Mouse (Mus musculus) ovary, adult 18-20 months (tissue): ENCODE results near the gene Gm13694.
"Not testable (repeated sequence)": the region's sequence is repeated elsewhere in the genome, so short reads cannot be mapped to it uniquely, and the experiment has no call there.

Source experiments
- DNase-seq: peaks from one replicate; pipeline ENCODE4 v3.0.0; 2022; ENCODE audit warnings: low spot score, mixed read lengths

Gm13694 gene

DNA sequence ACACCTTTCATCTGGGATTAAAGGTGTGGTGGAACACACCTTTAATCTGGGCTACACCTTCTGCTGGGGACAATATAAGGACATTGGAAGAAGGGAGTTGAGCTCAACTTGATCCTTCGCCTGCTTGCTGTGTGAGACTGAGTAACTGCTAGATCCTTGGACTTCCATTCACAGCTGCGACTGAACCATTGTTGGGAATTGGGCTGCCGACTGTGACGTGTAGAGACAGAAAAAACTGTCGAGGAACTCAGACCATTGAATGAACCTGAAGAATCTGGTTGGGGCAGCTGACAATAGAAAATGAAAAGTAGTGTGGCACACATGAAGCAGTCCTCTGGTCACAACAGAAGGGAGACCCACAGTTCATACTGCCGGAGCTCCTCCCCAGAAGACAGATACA is at the start of gene Gm13694:
Gene Gm13694, plus strand, starts transcription at position 301 of the 400 bp plus-strand sequence.
- DNase-seq, result not testable (repeated sequence)

DNA sequence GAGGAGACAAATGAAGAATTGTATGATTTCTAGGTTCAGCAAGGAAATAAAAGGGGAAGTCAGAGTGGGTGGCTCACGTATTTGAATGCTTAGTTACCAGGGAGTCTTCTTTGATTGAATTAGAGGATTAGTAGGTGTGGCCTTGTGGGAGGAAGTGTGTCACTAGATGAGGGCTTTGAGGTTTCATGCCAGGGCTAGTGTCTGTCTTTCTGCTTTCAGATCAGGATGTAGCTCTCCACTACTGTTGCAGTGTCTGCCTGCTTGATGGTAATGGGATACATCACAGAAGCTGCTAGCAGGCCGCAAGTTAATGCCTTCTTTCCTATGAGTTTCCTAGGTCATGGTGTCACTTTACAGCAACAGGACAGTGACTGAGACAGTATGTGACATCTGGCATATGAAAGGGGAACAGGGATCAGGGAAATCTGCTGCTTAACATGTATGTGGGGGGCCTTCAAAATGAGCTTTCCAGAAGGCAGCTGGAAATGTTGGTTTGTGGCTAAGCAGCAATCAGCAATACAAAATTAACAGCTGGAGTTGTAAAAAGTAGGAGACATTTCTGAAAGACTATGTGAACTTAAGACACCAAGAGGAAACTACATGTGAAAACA is 49.1 kb upstream of the Gm13694 start:
- DNase-seq, result no peak

DNA sequence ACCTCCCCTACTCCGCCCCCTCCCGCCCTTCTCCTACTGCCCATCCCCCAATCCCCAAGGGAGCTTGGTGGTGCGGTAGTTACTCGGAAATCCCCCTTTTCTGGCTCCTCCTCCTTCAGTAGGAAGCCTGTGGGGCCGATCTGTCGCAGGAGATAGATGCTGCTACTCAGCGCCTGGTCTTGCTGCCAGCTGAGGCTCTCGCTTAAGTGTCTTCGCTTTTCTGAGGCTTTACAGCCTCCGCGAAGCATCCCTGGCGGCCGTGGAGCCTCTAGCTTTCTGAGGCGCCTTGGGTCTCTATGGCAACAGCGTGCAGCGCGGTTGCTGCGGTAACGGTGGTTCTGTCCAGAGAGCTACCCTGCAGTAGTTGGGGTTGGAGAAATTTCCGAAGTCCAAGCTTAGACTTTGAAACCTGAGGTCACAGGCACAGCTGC is 37.8 kb upstream of the Gm13694 start, which contains the start of gene Zswim2:
Gene Zswim2, minus strand, starts transcription at position 298 of the 431 bp plus-strand sequence.
- peak; percentile 36 for DNase-seq

DNA sequence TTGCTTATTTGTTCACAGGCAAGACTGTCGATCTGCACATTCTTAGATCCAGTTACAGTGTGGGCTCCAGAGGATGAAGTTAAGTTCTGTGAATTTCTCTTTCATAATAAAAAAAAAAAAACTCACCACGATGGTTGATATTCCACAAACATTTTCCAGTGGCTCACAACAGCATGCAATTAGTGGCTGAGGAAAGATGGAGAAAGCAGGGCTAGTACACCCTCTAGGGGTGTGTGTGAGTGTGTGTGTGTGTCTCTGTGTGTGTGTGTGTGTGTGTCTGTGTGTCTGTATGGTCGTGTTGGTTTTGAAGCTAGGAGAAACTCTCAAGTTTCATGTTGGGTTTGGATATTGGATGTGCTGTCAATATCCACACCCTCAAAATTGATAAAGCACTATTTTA is 37.4 kb upstream of the Gm13694 start:
- DNase-seq, result no peak

DNA sequence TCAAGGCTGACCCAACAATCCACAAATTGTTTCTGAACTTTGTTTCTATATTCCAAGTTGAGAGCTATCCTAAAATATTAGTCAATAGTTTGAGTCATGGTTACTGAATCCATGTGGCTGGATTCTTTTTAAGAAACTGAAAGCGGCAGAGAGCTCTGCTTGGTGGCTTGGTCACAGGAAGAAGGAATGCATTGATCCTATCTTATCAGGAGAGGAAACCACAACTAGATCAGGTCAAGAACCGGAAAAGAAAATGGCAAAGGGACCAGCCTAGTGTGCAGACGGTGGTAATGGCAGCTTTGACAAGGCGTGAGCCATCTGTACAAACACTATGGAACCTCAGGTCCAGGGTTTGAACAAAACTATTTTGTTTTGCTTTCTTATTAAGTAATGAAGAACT is 36.9 kb upstream of the Gm13694 start:
- no peak for DNase-seq

DNA sequence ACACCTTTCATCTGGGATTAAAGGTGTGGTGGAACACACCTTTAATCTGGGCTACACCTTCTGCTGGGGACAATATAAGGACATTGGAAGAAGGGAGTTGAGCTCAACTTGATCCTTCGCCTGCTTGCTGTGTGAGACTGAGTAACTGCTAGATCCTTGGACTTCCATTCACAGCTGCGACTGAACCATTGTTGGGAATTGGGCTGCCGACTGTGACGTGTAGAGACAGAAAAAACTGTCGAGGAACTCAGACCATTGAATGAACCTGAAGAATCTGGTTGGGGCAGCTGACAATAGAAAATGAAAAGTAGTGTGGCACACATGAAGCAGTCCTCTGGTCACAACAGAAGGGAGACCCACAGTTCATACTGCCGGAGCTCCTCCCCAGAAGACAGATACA is 23.3 kb upstream of the Gm13694 start, which contains the start of gene Gm13698:
Gene Gm13698, plus strand, starts transcription at position 301 of the 400 bp plus-strand sequence.
- DNase-seq, result not testable (repeated sequence)

DNA sequence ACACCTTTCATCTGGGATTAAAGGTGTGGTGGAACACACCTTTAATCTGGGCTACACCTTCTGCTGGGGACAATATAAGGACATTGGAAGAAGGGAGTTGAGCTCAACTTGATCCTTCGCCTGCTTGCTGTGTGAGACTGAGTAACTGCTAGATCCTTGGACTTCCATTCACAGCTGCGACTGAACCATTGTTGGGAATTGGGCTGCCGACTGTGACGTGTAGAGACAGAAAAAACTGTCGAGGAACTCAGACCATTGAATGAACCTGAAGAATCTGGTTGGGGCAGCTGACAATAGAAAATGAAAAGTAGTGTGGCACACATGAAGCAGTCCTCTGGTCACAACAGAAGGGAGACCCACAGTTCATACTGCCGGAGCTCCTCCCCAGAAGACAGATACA is 17.5 kb upstream of the Gm13694 start, which contains the start of gene Gm13693:
Gene Gm13693, plus strand, starts transcription at position 301 of the 400 bp plus-strand sequence.
- not testable (repeated sequence) for DNase-seq

DNA sequence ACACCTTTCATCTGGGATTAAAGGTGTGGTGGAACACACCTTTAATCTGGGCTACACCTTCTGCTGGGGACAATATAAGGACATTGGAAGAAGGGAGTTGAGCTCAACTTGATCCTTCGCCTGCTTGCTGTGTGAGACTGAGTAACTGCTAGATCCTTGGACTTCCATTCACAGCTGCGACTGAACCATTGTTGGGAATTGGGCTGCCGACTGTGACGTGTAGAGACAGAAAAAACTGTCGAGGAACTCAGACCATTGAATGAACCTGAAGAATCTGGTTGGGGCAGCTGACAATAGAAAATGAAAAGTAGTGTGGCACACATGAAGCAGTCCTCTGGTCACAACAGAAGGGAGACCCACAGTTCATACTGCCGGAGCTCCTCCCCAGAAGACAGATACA is 11.7 kb upstream of the Gm13694 start, which contains the start of gene Gm13695:
Gene Gm13695, plus strand, starts transcription at position 301 of the 400 bp plus-strand sequence.
- not testable (repeated sequence) for DNase-seq

DNA sequence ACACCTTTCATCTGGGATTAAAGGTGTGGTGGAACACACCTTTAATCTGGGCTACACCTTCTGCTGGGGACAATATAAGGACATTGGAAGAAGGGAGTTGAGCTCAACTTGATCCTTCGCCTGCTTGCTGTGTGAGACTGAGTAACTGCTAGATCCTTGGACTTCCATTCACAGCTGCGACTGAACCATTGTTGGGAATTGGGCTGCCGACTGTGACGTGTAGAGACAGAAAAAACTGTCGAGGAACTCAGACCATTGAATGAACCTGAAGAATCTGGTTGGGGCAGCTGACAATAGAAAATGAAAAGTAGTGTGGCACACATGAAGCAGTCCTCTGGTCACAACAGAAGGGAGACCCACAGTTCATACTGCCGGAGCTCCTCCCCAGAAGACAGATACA is 5.9 kb upstream of the Gm13694 start, which contains the start of gene Gm13696:
Gene Gm13696, plus strand, starts transcription at position 301 of the 400 bp plus-strand sequence.
- DNase-seq, result not testable (repeated sequence)

DNA sequence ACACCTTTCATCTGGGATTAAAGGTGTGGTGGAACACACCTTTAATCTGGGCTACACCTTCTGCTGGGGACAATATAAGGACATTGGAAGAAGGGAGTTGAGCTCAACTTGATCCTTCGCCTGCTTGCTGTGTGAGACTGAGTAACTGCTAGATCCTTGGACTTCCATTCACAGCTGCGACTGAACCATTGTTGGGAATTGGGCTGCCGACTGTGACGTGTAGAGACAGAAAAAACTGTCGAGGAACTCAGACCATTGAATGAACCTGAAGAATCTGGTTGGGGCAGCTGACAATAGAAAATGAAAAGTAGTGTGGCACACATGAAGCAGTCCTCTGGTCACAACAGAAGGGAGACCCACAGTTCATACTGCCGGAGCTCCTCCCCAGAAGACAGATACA is 5.7 kb downstream of the Gm13694 start, which contains the start of gene Gm13697:
Gene Gm13697, plus strand, starts transcription at position 301 of the 400 bp plus-strand sequence.
- DNase-seq, result not testable (repeated sequence)

DNA sequence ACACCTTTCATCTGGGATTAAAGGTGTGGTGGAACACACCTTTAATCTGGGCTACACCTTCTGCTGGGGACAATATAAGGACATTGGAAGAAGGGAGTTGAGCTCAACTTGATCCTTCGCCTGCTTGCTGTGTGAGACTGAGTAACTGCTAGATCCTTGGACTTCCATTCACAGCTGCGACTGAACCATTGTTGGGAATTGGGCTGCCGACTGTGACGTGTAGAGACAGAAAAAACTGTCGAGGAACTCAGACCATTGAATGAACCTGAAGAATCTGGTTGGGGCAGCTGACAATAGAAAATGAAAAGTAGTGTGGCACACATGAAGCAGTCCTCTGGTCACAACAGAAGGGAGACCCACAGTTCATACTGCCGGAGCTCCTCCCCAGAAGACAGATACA is 11.5 kb downstream of the Gm13694 start, which contains the start of gene Gm13691:
Gene Gm13691, plus strand, starts transcription at position 301 of the 400 bp plus-strand sequence.
- not testable (repeated sequence) for DNase-seq

DNA sequence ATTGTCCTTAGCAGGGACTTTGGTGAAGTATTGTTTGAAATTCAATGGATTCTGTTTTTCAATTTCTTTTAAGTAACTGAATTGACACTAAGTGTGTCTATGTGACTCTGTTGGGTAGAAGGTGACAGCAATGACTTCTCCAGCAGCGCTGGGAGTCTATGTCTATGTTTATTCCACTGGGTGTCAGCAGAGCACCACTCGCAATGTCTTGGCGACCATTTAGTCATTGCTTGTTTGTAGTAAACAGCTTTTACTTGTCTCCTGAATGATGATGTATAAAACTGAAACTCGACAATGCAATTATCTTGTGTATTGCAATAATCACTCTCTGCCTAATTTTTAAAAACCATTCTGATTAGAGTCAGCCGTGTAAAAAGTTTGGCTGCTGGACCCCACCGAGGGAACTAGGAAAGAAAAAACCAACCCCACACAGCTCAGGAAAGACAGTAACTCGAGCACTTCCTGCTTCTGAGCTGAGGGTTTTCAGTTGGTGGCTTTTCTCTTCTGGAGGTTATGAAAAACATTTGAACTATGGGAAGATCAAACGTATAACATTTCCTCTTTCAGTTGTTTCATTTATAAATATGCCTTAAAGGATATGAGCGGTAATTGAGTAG is 15.0 kb downstream of the Gm13694 start:
- not testable (repeated sequence) for DNase-seq

DNA sequence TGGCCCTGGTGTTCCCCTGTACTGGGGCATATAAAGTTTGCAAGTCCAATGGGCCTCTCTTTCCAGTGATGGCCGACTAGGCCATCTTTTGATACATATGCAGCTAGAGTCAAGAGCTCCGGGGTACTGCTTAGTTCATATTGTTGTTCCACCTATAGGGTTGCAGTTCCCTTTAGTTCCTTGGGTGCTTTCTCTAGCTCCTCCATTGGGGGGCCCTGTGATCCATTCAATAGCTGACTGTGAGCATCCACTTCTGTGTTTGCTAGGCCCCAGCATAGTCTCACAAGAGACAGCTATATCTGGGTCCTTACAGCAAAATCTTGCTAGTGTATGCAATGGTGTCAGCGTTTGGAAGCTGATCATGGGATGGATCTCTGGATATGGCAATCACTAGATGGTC is 15.8 kb downstream of the Gm13694 start:
- not testable (repeated sequence) for DNase-seq

DNA sequence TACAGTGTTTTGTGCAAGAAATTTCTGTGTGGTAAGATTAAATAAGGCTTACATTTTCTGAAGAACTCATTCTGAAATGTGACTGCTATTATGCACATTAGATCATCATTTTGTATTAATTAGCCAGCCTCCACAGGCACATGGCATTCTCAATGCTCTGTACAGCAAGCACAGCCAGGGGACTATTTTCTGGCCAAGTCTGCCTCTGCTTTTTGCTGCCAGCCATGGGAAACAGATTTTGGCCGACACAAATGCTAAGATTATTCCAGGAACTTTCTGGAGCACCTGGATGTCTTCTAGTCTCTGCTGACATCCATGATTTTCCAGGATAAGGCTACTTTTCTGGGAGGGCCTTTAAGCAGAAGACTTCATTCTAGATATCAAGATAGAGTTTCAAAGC is 30.2 kb downstream of the Gm13694 start:
- DNase-seq, result no peak

DNA sequence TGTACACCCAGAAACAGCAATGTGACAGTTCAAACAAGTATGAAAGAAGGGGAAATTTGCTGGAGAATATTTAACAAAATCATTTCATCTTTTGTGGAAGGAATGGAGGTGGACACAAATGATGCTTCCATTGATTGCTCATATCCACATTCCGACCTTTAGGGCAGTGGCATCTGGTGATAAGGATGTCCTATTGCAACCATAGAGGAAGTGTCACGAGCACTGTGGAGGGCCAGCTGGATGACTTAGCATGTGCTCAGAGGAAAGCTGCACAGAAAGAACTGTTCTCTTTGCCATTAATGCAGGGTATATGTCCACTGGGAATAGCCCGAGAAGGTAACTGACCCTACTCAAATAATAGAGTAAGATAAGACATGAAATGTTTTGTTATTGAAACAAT is 31.1 kb downstream of the Gm13694 start:
- DNase-seq, result no peak

DNA sequence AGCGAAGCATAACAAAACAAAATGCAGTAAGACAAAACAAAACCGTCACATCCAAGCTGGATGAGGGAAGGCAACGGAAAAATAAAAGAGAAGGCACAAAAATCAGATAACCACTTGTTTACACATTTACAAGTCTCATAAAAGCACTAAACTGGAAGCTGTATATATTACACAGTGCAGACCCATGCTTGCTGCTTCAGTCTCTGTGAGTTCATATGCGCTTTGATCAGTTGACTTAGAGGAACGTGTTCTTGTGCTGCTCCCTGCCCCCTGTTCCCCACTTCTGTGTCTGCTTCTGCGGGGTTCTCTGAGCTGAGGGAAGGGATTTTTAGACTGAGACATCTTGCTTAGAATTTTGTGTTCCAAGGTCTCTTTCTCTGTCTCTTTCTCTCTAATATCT is 35.8 kb downstream of the Gm13694 start:
- no peak for DNase-seq

DNA sequence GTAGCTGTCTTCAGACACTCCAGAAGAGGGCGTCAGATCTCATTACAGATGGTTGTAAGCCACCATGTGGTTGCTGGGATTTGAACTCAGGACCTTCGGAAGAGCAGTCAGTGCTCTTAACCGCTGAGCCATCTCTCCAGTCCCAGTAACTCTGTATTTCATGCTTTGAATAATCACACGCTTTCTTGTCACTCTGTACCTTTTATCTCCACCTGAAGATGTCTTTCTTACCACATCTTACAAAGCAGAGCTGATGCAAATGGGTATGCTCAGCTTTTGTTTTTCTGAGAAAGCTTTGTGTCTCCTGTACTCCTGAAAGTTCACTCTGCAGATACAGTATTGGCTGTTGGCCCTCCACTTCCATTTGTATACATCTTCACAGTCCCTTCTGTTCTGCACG is 37.6 kb downstream of the Gm13694 start:
- DNase-seq, result not testable (repeated sequence)

DNA sequence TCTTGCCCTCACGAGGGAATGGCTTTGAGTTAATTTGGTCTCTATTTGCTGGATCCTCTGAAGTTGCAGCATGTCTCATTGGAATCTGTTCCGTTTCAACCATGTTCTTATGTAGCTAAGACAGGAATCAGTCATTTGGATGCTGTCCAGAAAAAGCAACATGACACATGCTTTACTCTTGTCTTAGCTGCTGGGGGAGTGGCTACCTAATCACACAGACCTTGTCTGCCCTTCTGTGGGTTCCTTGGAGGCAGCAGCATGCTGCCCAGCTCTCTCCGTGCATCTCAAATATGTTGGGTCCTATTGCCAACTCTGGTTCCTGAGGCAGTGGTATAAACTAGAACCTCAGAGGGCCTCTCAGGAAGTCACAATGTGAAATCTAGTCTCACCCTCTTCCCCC is 39.6 kb downstream of the Gm13694 start:
- DNase-seq, result no peak

DNA sequence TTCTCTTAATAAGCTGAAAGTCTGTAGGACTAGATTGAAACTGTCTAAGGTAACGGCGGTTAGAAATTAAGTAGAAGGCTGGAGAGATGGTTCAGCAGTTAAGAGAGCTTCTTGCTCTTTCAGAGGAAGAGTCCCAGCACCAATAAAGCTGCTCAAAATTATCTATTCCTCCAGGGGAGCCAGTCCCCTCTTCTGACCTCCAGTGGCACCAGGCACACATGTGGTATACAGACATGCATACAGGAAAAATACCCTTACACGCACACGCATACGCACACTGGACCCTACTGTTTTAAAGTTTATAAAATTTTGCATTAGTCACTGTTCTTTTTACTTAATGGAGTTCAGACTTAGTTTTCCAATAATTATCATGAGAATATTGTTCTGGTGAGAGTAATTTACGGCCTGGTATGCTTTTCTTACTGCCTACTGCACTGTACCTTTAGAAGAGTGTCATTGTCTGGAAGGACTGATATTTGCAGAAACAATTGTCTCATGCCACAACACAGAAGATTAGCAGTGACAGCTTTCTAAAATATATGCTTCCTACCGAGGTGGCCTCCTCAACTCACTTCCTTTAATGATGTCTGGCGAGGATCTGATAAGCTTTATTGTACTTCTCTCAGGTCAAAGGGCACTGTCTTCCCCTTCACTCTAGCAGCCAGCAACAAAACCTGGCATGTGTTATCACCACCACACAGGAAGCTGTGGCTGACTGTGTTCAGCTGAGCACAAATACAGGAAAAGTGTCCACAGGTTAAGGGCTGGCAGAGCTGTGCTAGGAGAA is 41.0 kb downstream of the Gm13694 start:
- no peak for DNase-seq

DNA sequence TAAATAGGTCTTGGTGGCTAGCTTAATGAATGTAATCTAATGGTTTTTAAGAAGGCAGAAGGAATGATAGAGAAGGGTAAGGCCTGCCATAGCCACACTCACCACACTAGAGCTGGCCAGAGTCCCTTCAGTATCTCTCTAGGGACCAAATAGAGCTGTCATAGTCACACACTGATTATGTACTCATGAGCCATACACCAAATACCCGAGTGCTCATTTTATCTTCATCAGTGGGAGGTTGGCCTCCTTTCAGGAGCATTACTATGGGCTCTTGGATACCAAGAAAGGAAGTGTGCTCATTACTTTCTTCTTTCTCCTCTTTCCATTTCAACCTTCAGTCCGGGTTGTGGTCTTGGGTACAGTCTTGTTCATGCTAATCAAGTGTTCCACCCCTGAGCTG is 43.2 kb downstream of the Gm13694 start:
- no peak for DNase-seq

DNA sequence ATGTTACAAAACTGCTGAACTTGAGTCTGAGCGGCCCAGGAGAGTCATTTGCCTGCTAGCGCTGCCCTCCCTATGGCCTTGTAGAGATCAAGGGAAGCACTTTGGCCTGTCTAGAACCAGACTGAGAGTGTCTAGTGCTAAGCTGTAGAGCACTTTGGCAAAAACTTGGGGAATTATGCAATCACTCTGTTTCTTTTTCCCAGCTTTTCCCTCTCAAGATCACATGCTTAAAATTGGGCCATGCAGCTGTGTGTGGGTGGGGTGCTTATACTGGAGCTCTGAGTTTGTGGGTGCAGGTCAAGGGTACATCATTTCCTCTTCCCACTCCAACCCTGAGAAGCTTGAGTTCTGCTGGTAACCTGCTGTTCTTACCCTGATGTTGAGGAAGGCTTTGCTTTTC is 44.2 kb downstream of the Gm13694 start:
- DNase-seq, result peak; percentile 8

DNA sequence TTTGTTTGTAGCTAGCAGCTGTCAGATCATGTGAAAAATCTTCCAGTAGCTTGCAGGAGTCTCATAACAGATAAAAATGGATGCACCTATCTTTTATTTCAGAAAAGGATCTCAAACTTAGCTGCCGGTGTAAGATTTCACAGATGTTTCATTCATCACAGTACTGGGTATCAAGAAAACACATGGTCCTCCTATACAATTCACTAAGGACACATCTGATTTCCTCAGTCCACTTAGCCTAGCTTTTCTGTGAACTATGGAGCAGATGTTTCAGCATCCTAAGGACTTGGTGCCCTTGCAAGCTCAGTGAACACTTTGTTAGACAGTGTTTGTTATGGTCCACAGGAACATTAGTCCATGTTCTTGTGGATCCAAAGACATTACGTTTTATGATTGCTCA is 44.6 kb downstream of the Gm13694 start:
- DNase-seq, result no peak
